Mouse (Mus musculus) stomach, postnatal 0 days (tissue): ENCODE measurements around the gene Hoxa5.

Source experiments
- CTCF ChIP-seq: IDR thresholded peaks from 2 replicates; pipeline ENCODE4 v1.5.1; 2016; ENCODE audit warnings: antibody characterized with exemption, low read depth, mild to moderate bottlenecking, moderate library complexity
- EP300 ChIP-seq: optimal IDR thresholded peaks from 2 replicates; pipeline ENCODE3; 2016; ENCODE audit warnings: antibody characterized with exemption

DNA sequence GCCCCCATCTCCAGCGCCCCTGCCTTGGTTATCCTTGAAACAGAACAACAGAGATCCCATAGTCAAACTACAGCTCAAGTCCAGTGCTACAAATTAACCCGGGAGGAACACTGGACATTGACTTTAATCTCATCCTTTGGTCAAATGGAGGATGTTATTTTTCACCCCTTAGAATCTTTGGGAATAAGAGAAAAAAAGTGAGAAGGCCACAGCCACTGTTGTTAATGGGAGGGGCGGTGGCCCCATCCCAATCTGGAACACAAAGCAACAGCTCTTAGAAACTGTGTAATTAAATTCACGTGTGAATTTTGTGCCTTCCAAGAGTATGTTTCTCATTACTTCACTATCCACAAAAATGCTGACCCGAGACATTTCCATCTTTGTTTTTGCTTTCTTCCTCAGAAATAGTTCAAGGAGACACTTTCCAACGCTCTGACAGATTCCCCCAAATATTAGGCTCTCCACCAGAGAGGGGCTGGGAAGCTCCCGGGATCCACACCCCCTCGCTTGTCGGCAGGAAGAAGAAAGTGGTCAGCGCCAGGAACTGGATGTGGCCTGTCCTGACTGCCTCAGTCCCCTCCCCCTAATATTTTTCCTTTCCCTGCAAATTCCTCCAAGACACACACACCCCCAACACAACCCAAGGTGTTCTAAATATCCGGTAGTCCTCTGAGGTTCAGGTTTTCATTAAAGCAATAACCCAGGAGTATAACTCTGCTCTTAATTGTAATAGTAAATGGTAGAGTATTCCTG, 23.3 kb upstream of the Hoxa5 start:
- no peak for TF ChIP-seq CTCF
- TF ChIP-seq EP300: no peak
